Mouse (Mus musculus): ENCODE data around the gene Myof. TPM values are rescaled to one million over a fixed set of nuclear protein-coding genes. Genes with fewer than 3 reads are reported as not detected.

The Myof gene
- total and polyA plus RNA-seq, 3 experiments = 0.30 to 4.1 (median 0.59) TPM

DNA sequence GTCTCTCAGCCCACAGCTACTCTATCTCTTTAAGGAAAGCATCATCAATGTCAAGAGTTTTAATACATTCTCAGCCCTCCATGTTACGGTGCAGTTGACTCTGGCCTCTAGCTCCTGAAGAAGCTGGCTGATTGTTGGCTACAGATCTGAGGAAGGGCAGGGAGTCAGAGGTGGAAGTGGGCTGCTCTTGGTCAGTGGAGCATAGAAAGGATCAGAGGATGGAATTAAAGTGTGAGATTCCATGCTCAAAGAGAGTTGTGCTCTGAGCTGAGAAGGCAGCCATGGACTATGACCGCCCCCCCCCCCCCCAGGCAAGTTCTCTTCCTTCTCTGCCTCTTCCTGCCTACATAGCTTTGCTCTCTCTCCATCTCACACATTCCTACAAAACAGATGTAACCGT, 13.5 kb downstream of the Myof start:
- Histone ChIP-seq H3K9me3 (replicated peaks; ENCODE audit: low read length) (no peaks in the 10 kb centered on the region), H3K4me1 (ENCODE audit: control insufficient read depth in 1 of 2, insufficient read depth in 2 of 2) (peaks cover 18 to 67% of the 10 kb centered on the region in 2 experiments), H3K79me2 (replicated peaks; ENCODE audit: control insufficient read depth, extremely low read depth, insufficient read depth, poor library complexity, severe bottlenecking) (no peaks in the 10 kb centered on the region), H3K27me3 (replicated peaks) (no peaks in the 10 kb centered on the region), H3K27ac (ENCODE audit: insufficient read depth, low read depth) (no peak overlapping the region), H3K4me3 (replicated peaks in 1 of 3; ENCODE audit: low read depth in 2 of 3, low read length in 2 of 3, poor library complexity in 1 of 3) (peak overlapping the region in 1 of 3 experiments; percentile 29), H3K9ac (ENCODE audit: insufficient read depth, low read depth) (peak overlapping the region; percentile 20; the same call in 1 of the 2 replicates), H3K36me3 (replicated peaks in 1 of 2; ENCODE audit: control insufficient read depth in 1 of 2, insufficient read depth in 1 of 2, low read length in 1 of 2) (no peaks in the 10 kb centered on the region), H3K4me2 (ENCODE audit: insufficient read depth, low read depth, poor library complexity, severe bottlenecking) (peak overlapping the region; percentile 60)
- dilution Hi-C loops (cut with MboI; ENCODE audit: extremely low pct_ligation_motif_present, extremely low pct_unique_long_range_greater_than_20kb, low sequenced_read_pairs) (no loop called here), in situ Hi-C loops (cut with MboI; ENCODE audit: low pct_ligation_motif_present, low pct_unique_long_range_greater_than_20kb, low sequenced_read_pairs) (no loop called here)
- TF ChIP-seq MAZ (IDR thresholded peaks at IDR 0.05; ENCODE audit: low read depth, low read length) = no peak
- no peak for TF ChIP-seq USF2 (conservative IDR thresholded peaks at IDR 0.05; ENCODE audit: low read depth, low read length)
- no peak for TF ChIP-seq TCF12 (IDR thresholded peaks at IDR 0.05; ENCODE audit: low read depth, low read length)
- no peak for TF ChIP-seq JUN (IDR thresholded peaks at IDR 0.05; ENCODE audit: insufficient read depth, low read depth, low read length)
- no peak for TF ChIP-seq NRF1 (IDR thresholded peaks at IDR 0.05; ENCODE audit: low read depth, low read length)
- TF ChIP-seq RCOR1 (conservative IDR thresholded peaks at IDR 0.05; ENCODE audit: low read depth, low read length) = no peak
- TF ChIP-seq MXI1 (IDR thresholded peaks at IDR 0.05; ENCODE audit: low read depth, low read length) = no peak
- no peak for TF ChIP-seq ETS1 (conservative IDR thresholded peaks at IDR 0.05; ENCODE audit: low read depth, low read length)
- no peak for TF ChIP-seq SIN3A (IDR thresholded peaks at IDR 0.05; ENCODE audit: low read length)
- DNase-seq (ENCODE audit: extremely low read depth) = no peak

DNA sequence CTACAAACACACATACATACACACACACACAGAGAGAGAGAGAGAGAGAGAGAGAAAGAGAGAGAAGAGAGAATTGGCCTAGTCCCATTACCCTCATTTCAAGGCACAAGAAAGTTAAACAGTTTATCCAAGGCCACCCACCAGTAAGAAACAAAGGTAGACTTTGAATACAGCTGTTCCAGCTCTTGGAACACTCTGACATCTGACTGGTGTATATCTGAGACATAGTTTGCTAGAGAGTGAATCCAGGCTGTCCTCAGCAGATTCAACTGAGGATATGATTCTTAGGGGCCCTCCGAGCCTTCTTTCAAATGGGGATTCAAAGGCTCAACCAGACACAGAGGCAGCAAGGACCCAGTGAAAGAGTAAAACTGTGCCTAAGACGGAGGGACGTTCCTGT, 14.1 kb downstream of the Myof start:
- H3K9me3 ChIP-seq (replicated peaks; ENCODE audit: low read length) = no peaks in the 10 kb centered on the region
- no peak overlapping the region for H3K4me3 ChIP-seq (replicated peaks in 1 of 3; ENCODE audit: low read depth in 2 of 3, low read length in 2 of 3, poor library complexity in 1 of 3)
- no peak for DNase-seq (ENCODE audit: extremely low read depth)
- no peak overlapping the region for H3K27ac ChIP-seq (ENCODE audit: insufficient read depth, low read depth)
- H3K9ac ChIP-seq (ENCODE audit: insufficient read depth, low read depth) = peak overlapping the region; percentile 20; the same call in 1 of the 2 replicates
- H3K79me2 ChIP-seq (replicated peaks; ENCODE audit: control insufficient read depth, extremely low read depth, insufficient read depth, poor library complexity, severe bottlenecking) = no peaks in the 10 kb centered on the region
- TF ChIP-seq CHD2 (IDR thresholded peaks at IDR 0.05; ENCODE audit: low read length) (no peak), MEF2A (IDR thresholded peaks at IDR 0.05; ENCODE audit: borderline replicate concordance, low read depth, low read length) (no peak), NRF1 (IDR thresholded peaks at IDR 0.05; ENCODE audit: low read depth, low read length) (no peak)
- in situ Hi-C loops (cut with MboI; ENCODE audit: low pct_ligation_motif_present, low pct_unique_long_range_greater_than_20kb, low sequenced_read_pairs) (no loop called here), dilution Hi-C loops (cut with MboI; ENCODE audit: extremely low pct_ligation_motif_present, extremely low pct_unique_long_range_greater_than_20kb, low sequenced_read_pairs) (no loop called here)
- no peaks in the 10 kb centered on the region for H3K27me3 ChIP-seq (replicated peaks)
- no peaks in the 10 kb centered on the region for H3K36me3 ChIP-seq (replicated peaks in 1 of 2; ENCODE audit: control insufficient read depth in 1 of 2, insufficient read depth in 1 of 2, low read length in 1 of 2)
- H3K4me1 ChIP-seq (ENCODE audit: control insufficient read depth in 1 of 2, insufficient read depth in 2 of 2) = peaks cover 18 to 72% of the 10 kb centered on the region in 2 experiments
- H3K4me2 ChIP-seq (ENCODE audit: insufficient read depth, low read depth, poor library complexity, severe bottlenecking) = peak overlapping the region; percentile 60; the same call in 1 of the 2 replicates

GRCm38 (mm10) chr19:38027881-38028521, 15.4 kb downstream of the Myof start:
- dilution Hi-C loops (cut with MboI; ENCODE audit: extremely low pct_ligation_motif_present, extremely low pct_unique_long_range_greater_than_20kb, low sequenced_read_pairs) = no loop called here
- Histone ChIP-seq H3K27me3 (replicated peaks) (no peaks in the 10 kb centered on the region), H3K4me2 (ENCODE audit: insufficient read depth, low read depth, poor library complexity, severe bottlenecking) (no peak overlapping the region), H3K4me1 (ENCODE audit: control insufficient read depth in 1 of 2, insufficient read depth in 2 of 2) (peaks cover 22 to 75% of the 10 kb centered on the region in 2 experiments), H3K79me2 (replicated peaks; ENCODE audit: control insufficient read depth, extremely low read depth, insufficient read depth, poor library complexity, severe bottlenecking) (no peaks in the 10 kb centered on the region), H3K9me3 (replicated peaks; ENCODE audit: low read length) (no peaks in the 10 kb centered on the region), H3K27ac (ENCODE audit: insufficient read depth, low read depth) (no peak overlapping the region), H3K9ac (ENCODE audit: insufficient read depth, low read depth) (no peak overlapping the region), H3K36me3 (replicated peaks in 1 of 2; ENCODE audit: control insufficient read depth in 1 of 2, insufficient read depth in 1 of 2, low read length in 1 of 2) (no peaks in the 10 kb centered on the region), H3K4me3 (replicated peaks in 1 of 3; ENCODE audit: low read depth in 2 of 3, low read length in 2 of 3, poor library complexity in 1 of 3) (no peak overlapping the region)
- DNase-seq (ENCODE audit: extremely low read depth) = no peak
- in situ Hi-C loops (cut with MboI; ENCODE audit: low pct_ligation_motif_present, low pct_unique_long_range_greater_than_20kb, low sequenced_read_pairs) = no loop called here
- TF ChIP-seq USF2 (conservative IDR thresholded peaks at IDR 0.05; ENCODE audit: low read depth, low read length) (no peak), RCOR1 (conservative IDR thresholded peaks at IDR 0.05; ENCODE audit: low read depth, low read length) (no peak), MYC (IDR thresholded peaks at IDR 0.05; ENCODE audit: low read depth, low read length) (no peak), CHD1 (IDR thresholded peaks at IDR 0.05; ENCODE audit: low read depth, low read length) (no peak), ZKSCAN1 (IDR thresholded peaks at IDR 0.05; ENCODE audit: borderline replicate concordance, low read depth, low read length) (no peak), ZNF384 (IDR thresholded peaks at IDR 0.05; ENCODE audit: low read depth, low read length) (no peak), GABPA (IDR thresholded peaks at IDR 0.05; ENCODE audit: insufficient replicate concordance, low read depth, low read length) (no peak), ZMIZ1 (IDR thresholded peaks at IDR 0.05; ENCODE audit: low read depth, low read length) (no peak), MAFK (IDR thresholded peaks at IDR 0.05; ENCODE audit: insufficient replicate concordance, low read length) (no peak), HCFC1 (IDR thresholded peaks at IDR 0.05; ENCODE audit: low read depth, low read length) (no peak), JUND (conservative IDR thresholded peaks at IDR 0.05; ENCODE audit: low read depth, low read length) (no peak), PAX5 (IDR thresholded peaks at IDR 0.05; ENCODE audit: low read length) (no peak), MAX (IDR thresholded peaks at IDR 0.05; ENCODE audit: low read length) (no peak)

All from CH12.LX (cell line).